Mouse (Mus musculus) ES-Bruce4 (cell line): Measurements from ENCODE around the gene Vkorc1l1. TPM values are rescaled to one million over a fixed set of nuclear protein-coding genes. Genes with fewer than 3 reads are reported as not detected.

Source experiments
- H3K27ac ChIP-seq: 2 replicates; pipeline ENCODE4 v1.5.1; 2012; ENCODE audit warnings: low read length, inconsistent platforms; ENCODE audit not compliant: insufficient read depth
- H3K27me3 ChIP-seq: 2 replicates; pipeline ENCODE4 v1.6.1; 2012; ENCODE audit warnings: mild to moderate bottlenecking, low read length, inconsistent platforms; ENCODE audit not compliant: control insufficient read depth, poor library complexity, insufficient read depth, severe bottlenecking
- H3K36me3 ChIP-seq: 2 replicates; pipeline ENCODE4 v1.6.1; 2012; ENCODE audit warnings: inconsistent platforms, mild to moderate bottlenecking, low read length, moderate library complexity; ENCODE audit not compliant: control insufficient read depth, poor library complexity, insufficient read depth, severe bottlenecking
- H3K4me1 ChIP-seq: one replicate; pipeline ENCODE4 v1.8.1; 2011; ENCODE audit warnings: low read length; ENCODE audit not compliant: control insufficient read depth, insufficient read depth
- H3K4me3 ChIP-seq: 2 replicates; pipeline ENCODE4 v1.5.1; 2011; ENCODE audit warnings: low read depth, mild to moderate bottlenecking, low read length
- H3K9ac ChIP-seq: 2 replicates; pipeline ENCODE4 v1.6.1; 2012; ENCODE audit warnings: low read depth, mild to moderate bottlenecking, inconsistent platforms; ENCODE audit not compliant: poor library complexity, severe bottlenecking
- H3K9me3 ChIP-seq: replicated peaks from 2 replicates; pipeline ENCODE4 v1.6.1; 2012; ENCODE audit warnings: mild to moderate bottlenecking, low read length, inconsistent platforms; ENCODE audit not compliant: control insufficient read depth, poor library complexity, insufficient read depth, severe bottlenecking
- CTCF ChIP-seq: IDR thresholded peaks from one replicate; pipeline ENCODE4 v1.8.1; 2011; ENCODE audit warnings: low read depth, low read length
- EP300 ChIP-seq: IDR thresholded peaks from 2 replicates; pipeline ENCODE4 v1.6.1; 2011; ENCODE audit warnings: low read depth, low read length; ENCODE audit not compliant: insufficient read depth
- POLR2A ChIP-seq: IDR thresholded peaks from one replicate; pipeline ENCODE4 v1.8.1; 2011; ENCODE audit warnings: low read length; ENCODE audit not compliant: insufficient read depth
- polyA plus RNA-seq: library from polyadenylated mRNA; stranded (reverse); fragments of >200 nt; gene quantifications from 2 replicates; pipeline ENCODE4 v1.2.4, GENCODE M21; 2011; ENCODE audit warnings: low read depth; ENCODE audit not compliant: missing spikeins, insufficient read depth, insufficient read length

Gene Vkorc1l1
- polyA plus RNA-seq, 1 experiment = 72.6 TPM

GRCm38 (mm10) chr5:130031410-130032390 is 89.9 kb downstream of the Vkorc1l1 start:
- Histone ChIP-seq H3K27me3 (no peaks in the 10 kb centered on the region), H3K27ac (no peak overlapping the region)

GRCm38 (mm10) chr5:130033869-130034268 is 92.1 kb downstream of the Vkorc1l1 start:
- Histone ChIP-seq H3K27ac (no peak overlapping the region), H3K9me3 (no peaks in the 10 kb centered on the region), H3K4me3 (no peak overlapping the region), H3K9ac (no peak overlapping the region), H3K36me3 (0 out of 2 replicates have a peak, but pooled peaks cover 6% of the 10 kb centered on the region), H3K4me1 (no peaks in the 10 kb centered on the region), H3K27me3 (no peaks in the 10 kb centered on the region)
- TF ChIP-seq CTCF (no peak), POLR2A (no peak), EP300 (no peak)

More at GRCm38 (mm10) chr5:130031410-130032390, 89.9 kb downstream of the Vkorc1l1 start:
- Histone ChIP-seq H3K4me1 (no peaks in the 10 kb centered on the region), H3K9ac (0 out of 2 replicates have a peak overlapping the region, but pooled peaks have one; percentile 14), H3K4me3 (peak overlapping the region; percentile 32; the same call in 1 of the 2 replicates), H3K9me3 (no peaks in the 10 kb centered on the region), H3K36me3 (0 out of 2 replicates have a peak, but pooled peaks cover 2% of the 10 kb centered on the region)
- no peak for TF ChIP-seq EP300
- TF ChIP-seq POLR2A = no peak
- no peak for TF ChIP-seq CTCF

Other genes with a start within 250 kb of the Vkorc1l1 start
- not detected in 2 replicates for gene Sept14, start 233.5 kb upstream of the Vkorc1l1 start, polyA plus RNA-seq
- 76.4 and 94.7 TPM in 2 replicates for gene Mrps17, start 226.5 kb upstream of the Vkorc1l1 start, polyA plus RNA-seq
- gene Nipsnap2, start 216.9 kb upstream of the Vkorc1l1 start, polyA plus RNA-seq = 34.9 and 38.0 TPM in 2 replicates
- gene Psph, start 154.5 kb upstream of the Vkorc1l1 start, polyA plus RNA-seq = 28.7 and 31.4 TPM in 2 replicates
- gene Sumf2, start 95.0 kb upstream of the Vkorc1l1 start, polyA plus RNA-seq = 58.6 and 61.0 TPM in 2 replicates
- gene Chchd2, start 54.5 kb upstream of the Vkorc1l1 start, polyA plus RNA-seq = 337 and 340 TPM in 2 replicates
- gene Zbed5, start 46.2 kb upstream of the Vkorc1l1 start, polyA plus RNA-seq = 12.9 and 13.1 TPM in 2 replicates
- gene Phkg1, start 43.4 kb upstream of the Vkorc1l1 start, polyA plus RNA-seq = 5.4 and 6.1 TPM in 2 replicates
- gene Nupr1l, start 33.4 kb upstream of the Vkorc1l1 start, polyA plus RNA-seq = 1.3 and 4.3 TPM in 2 replicates
- gene Gusb, start 61.1 kb downstream of the Vkorc1l1 start, polyA plus RNA-seq = 11.5 and 13.3 TPM in 2 replicates
- 60.7 and 63.4 TPM in 2 replicates for gene Asl, start 87.3 kb downstream of the Vkorc1l1 start, polyA plus RNA-seq
- 25.7 and 30.0 TPM in 2 replicates for gene Crcp, start 87.3 kb downstream of the Vkorc1l1 start, polyA plus RNA-seq
- 35.6 and 44.8 TPM in 2 replicates for gene Tpst1, start 131.4 kb downstream of the Vkorc1l1 start, polyA plus RNA-seq
- gene Kctd7, start 202.9 kb downstream of the Vkorc1l1 start, polyA plus RNA-seq = 0.97 and 1.8 TPM in 2 replicates
- gene Rabgef1, start 229.8 kb downstream of the Vkorc1l1 start, polyA plus RNA-seq = 29.9 and 34.8 TPM in 2 replicates